Mouse (Mus musculus) megakaryocyte, embryonic 14.5 days (primary cell): ENCODE data around the gene Cenpa.

Experiments
- FLI1 ChIP-seq: IDR thresholded peaks from 2 replicates; pipeline ENCODE4 v1.6.1; 2012; ENCODE audit warnings: low read length, inconsistent platforms, mixed read lengths
- GATA1 ChIP-seq: IDR thresholded peaks from 3 replicates; pipeline ENCODE4 v1.6.1; 2012; ENCODE audit warnings: mixed read lengths, low read length, inconsistent platforms, borderline replicate concordance

DNA sequence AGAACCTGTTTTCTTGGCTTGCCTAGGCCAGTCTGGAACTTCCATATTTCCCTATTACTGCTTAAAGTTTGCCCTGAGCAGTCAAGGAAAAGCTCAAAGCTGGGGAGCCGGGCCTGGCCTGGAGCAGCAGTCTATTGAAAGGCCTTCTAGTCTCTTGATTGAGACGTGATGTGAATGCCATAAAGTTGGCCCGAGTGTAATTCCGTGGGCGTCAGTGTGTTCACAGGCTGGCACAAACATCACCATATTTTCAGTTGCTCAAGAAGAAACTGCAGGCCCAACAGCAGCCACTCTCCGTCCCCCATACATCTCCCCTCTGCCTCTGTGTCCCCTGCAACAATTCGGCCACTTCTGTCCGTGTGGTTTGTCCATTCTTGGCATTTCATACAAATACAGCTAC, 55.4 kb downstream of the Cenpa start:
- TF ChIP-seq GATA1 = no peak
- TF ChIP-seq FLI1 = no peak
